Mouse (Mus musculus): ENCODE results near the gene Chmp4b. TPM values are rescaled to one million over a fixed set of nuclear protein-coding genes. Genes with fewer than 3 reads are reported as not detected.

Chmp4b gene
- total RNA-seq, 2 experiments from 2014 or later = 35.7 to 47.3 TPM

GRCm38 (mm10) chr2:154638521-154638920 is 13.0 kb upstream of the Chmp4b start:
- no peak for ATAC-seq (replicated peaks; ENCODE audit: low FRiP score, poor library complexity, severe bottlenecking)

- ATAC-seq (replicated peaks; ENCODE audit: low FRiP score, poor library complexity, severe bottlenecking) = no peak
Observed at GRCm38 (mm10) chr2:154639115-154639514, 12.4 kb upstream of the Chmp4b start.

GRCm38 (mm10) chr2:154641176-154641575 is 10.3 kb upstream of the Chmp4b start:
- no peak for ATAC-seq (replicated peaks; ENCODE audit: low FRiP score, poor library complexity, severe bottlenecking)

GRCm38 (mm10) chr2:154642005-154642459 is 9.5 kb upstream of the Chmp4b start:
- no peak for ATAC-seq (replicated peaks; ENCODE audit: low FRiP score, poor library complexity, severe bottlenecking)

GRCm38 (mm10) chr2:154642712-154643385 is 8.7 kb upstream of the Chmp4b start:
- no peak for ATAC-seq (replicated peaks; ENCODE audit: low FRiP score, poor library complexity, severe bottlenecking)

GRCm38 (mm10) chr2:154646634-154647033 is 4.9 kb upstream of the Chmp4b start:
- peak; percentile 70 for ATAC-seq (replicated peaks; ENCODE audit: low FRiP score, poor library complexity, severe bottlenecking)

- no peak for ATAC-seq (replicated peaks; ENCODE audit: low FRiP score, poor library complexity, severe bottlenecking)
Observed at GRCm38 (mm10) chr2:154648086-154648485, 3.4 kb upstream of the Chmp4b start.

- ATAC-seq (replicated peaks; ENCODE audit: low FRiP score, poor library complexity, severe bottlenecking) = no peak
Observed at GRCm38 (mm10) chr2:154650404-154650803, 1.1 kb upstream of the Chmp4b start.

GRCm38 (mm10) chr2:154654976-154655375 is 3.5 kb downstream of the Chmp4b start:
- ATAC-seq (replicated peaks; ENCODE audit: low FRiP score, poor library complexity, severe bottlenecking) = no peak

- no peak for ATAC-seq (replicated peaks; ENCODE audit: low FRiP score, poor library complexity, severe bottlenecking)
Observed at GRCm38 (mm10) chr2:154655878-154656414, 4.4 kb downstream of the Chmp4b start.

- peak; percentile 90 for ATAC-seq (replicated peaks; ENCODE audit: low FRiP score, poor library complexity, severe bottlenecking)
Observed at GRCm38 (mm10) chr2:154656710-154657485, 5.4 kb downstream of the Chmp4b start.

GRCm38 (mm10) chr2:154657486-154658237 is 6.2 kb downstream of the Chmp4b start:
- ATAC-seq (replicated peaks; ENCODE audit: low FRiP score, poor library complexity, severe bottlenecking) = peak; percentile 64

GRCm38 (mm10) chr2:154659070-154659469 is 7.6 kb downstream of the Chmp4b start:
- no peak for ATAC-seq (replicated peaks; ENCODE audit: low FRiP score, poor library complexity, severe bottlenecking)

GRCm38 (mm10) chr2:154659531-154660074 is 8.1 kb downstream of the Chmp4b start:
- ATAC-seq (replicated peaks; ENCODE audit: low FRiP score, poor library complexity, severe bottlenecking) = no peak

GRCm38 (mm10) chr2:154668680-154669079 is 17.2 kb downstream of the Chmp4b start:
- no peak for ATAC-seq (replicated peaks; ENCODE audit: low FRiP score, poor library complexity, severe bottlenecking)

GRCm38 (mm10) chr2:154670106-154670505 is 18.6 kb downstream of the Chmp4b start:
- no peak for ATAC-seq (replicated peaks; ENCODE audit: low FRiP score, poor library complexity, severe bottlenecking)

- ATAC-seq (replicated peaks; ENCODE audit: low FRiP score, poor library complexity, severe bottlenecking) = no peak
Observed at GRCm38 (mm10) chr2:154670741-154671140, 19.2 kb downstream of the Chmp4b start.

GRCm38 (mm10) chr2:154674008-154674407 is 22.5 kb downstream of the Chmp4b start:
- no peak for ATAC-seq (replicated peaks; ENCODE audit: low FRiP score, poor library complexity, severe bottlenecking)

GRCm38 (mm10) chr2:154676653-154677609 is 25.4 kb downstream of the Chmp4b start:
- peak; percentile 70 for ATAC-seq (replicated peaks; ENCODE audit: low FRiP score, poor library complexity, severe bottlenecking)
